Mouse (Mus musculus) spleen, adult 2 months (tissue): ENCODE measurements around the gene Uhrf2. TPM values are rescaled to one million over a fixed set of nuclear protein-coding genes. Genes with fewer than 3 reads are reported as not detected.

Source experiments
- DNase-seq, 2 experiments: peaks; one replicate each; pipeline versions ENCODE4 v3.0.0 to v3.0.0-alpha.2; 2012 to 2021; ENCODE audit warnings: low spot score in 2 of 2, low read depth in 1 of 2
- H3K27ac ChIP-seq: fragments of 200-500 bp; 2 replicates; pipeline ENCODE4 v1.5.1; 2012; ENCODE audit warnings: low read length, inconsistent platforms; ENCODE audit not compliant: insufficient read depth
- H3K27me3 ChIP-seq: fragments of 200-500 bp; 2 replicates; pipeline ENCODE4 v1.6.1; 2012; ENCODE audit warnings: mild to moderate bottlenecking, moderate library complexity, low read length, inconsistent platforms; ENCODE audit not compliant: control insufficient read depth, insufficient read depth
- H3K36me3 ChIP-seq: fragments of 200-500 bp; 2 replicates; pipeline ENCODE4 v1.6.1; 2012; ENCODE audit warnings: mild to moderate bottlenecking, low read length, inconsistent platforms; ENCODE audit not compliant: control insufficient read depth, insufficient read depth
- H3K4me1 ChIP-seq: fragments of 200-500 bp; 2 replicates; pipeline ENCODE4 v1.6.1; 2011; ENCODE audit warnings: inconsistent platforms; ENCODE audit not compliant: control insufficient read depth, insufficient read depth, insufficient read length
- H3K4me3 ChIP-seq: fragments of 200-500 bp; 2 replicates; pipeline ENCODE4 v1.5.1; 2011; ENCODE audit warnings: mild to moderate bottlenecking, inconsistent platforms; ENCODE audit not compliant: insufficient read depth, insufficient read length; ENCODE audit errors: extremely low read depth
- CTCF ChIP-seq: fragments of 200-500 bp; IDR thresholded peaks from 2 replicates; pipeline ENCODE4 v1.5.1; 2011; ENCODE audit warnings: mild to moderate bottlenecking, inconsistent platforms; ENCODE audit not compliant: insufficient read depth, insufficient read length, insufficient replicate concordance; ENCODE audit errors: extremely low read depth
- POLR2A ChIP-seq: fragments of 200-500 bp; IDR thresholded peaks from 2 replicates; pipeline ENCODE4 v1.6.1; 2011; ENCODE audit warnings: low read depth, low read length, inconsistent platforms
- WGBS: fragments of 180-500 bp; shearing (Covaris S2); methylation state at CpG from one replicate; pipeline ENCODE4 v1.1.7; 2018; 5-methylcytosine and 5-hydroxymethylcytosine counted together
- polyA plus RNA-seq: library from polyadenylated mRNA; depleted of rRNA; stranded (reverse); fragments of >200 nt; gene quantifications from 2 replicates; pipeline ENCODE4 v1.2.3, GENCODE M21; 2012

The Uhrf2 gene
- polyA plus RNA-seq, 1 experiment, result 26.2 TPM

DNA sequence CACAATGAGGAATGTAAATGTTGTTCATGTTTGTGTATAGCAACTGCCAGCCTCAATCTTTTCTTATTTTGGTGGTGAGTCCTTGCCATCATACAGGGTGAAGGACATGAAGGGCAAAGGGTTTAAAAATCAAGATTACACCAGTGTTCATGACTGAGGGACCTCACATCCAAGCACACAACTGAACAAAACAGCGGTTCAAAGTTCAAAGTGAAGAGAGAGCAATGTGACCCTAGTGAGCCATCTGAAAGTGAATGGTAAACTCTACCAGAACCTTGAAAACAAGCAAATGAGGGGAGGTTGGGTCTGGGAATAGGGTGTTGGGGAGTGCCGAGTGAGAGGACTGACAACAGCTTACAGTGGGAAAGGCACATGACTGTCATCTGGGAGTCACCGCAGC is 81.1 kb downstream of the Uhrf2 start:
- WGBS, result 97% methylated on average over 3 of the region's 3 CpGs
- no peaks in the 10 kb centered on the region for H3K4me1 ChIP-seq
- H3K27ac ChIP-seq, result no peak overlapping the region
- H3K4me3 ChIP-seq, result no peak overlapping the region
- DNase-seq, result no peak
- no peaks in the 10 kb centered on the region for H3K36me3 ChIP-seq
- H3K27me3 ChIP-seq, result no peaks in the 10 kb centered on the region
- TF ChIP-seq POLR2A (no peak), CTCF (no peak)

DNA sequence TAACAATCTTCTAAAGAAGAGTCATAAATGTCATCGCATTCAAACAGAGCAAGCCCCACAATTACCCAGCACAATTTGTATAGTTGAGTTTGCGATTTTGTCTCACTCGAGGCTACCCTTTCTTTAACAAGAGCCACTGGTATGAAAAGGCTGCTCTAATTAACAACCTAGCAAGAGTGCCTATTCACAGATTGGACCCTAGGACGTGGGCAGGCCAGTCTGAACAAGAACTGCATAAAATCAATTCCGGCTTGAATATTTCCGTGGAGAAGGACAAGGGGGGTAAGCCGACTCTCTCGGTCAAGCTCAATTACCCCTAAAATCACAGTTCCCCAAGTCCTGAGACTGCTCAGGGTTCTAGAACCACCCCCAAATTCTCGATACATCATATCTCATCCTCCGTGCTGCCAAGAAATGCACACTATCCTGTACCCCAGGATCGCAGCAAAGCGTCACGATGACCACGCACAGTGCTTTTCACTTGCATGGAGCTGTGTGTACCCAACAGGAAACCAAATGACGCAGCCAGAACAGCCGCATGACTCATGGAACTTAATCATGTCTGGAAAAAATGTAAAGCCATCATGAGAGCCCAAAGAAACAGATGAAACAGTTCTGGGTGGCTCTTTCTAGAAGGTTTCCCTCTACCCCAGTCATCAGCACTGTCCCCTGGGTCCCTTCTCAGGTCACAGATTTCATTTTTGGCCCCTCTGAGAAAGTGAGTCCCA is 82.8 kb downstream of the Uhrf2 start:
- Histone ChIP-seq H3K4me1 (no peaks in the 10 kb centered on the region), H3K4me3 (no peak overlapping the region), H3K36me3 (no peaks in the 10 kb centered on the region), H3K27me3 (no peaks in the 10 kb centered on the region), H3K27ac (no peak overlapping the region)
- 83% methylated on average over 16 of the region's 16 CpGs for WGBS
- DNase-seq, result no peak
- TF ChIP-seq CTCF (no peak), POLR2A (no peak)

DNA sequence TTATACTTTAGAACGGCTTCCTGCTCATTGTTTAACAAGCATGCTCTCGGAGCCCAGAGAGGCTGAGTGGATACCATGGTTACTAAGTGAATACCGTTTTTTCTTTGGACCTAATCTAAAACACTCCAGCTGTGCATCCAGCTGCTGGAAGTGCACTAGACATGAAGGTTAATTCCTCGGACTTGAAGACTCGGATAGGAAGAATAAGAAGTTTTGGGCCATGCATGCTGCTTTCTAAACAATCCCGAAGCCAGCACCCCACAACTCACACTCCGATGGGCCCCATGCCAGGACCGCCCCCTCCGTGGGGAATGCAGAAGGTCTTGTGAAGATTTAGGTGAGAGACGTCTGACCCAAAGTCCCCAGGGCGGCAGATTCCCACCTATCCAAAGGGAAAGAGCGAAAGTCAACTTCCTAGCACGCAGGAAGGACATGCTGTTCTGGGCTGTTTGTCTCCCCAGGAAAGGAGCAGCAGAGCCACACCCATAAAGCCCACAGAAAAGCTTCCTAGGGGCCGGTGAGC is 84.7 kb downstream of the Uhrf2 start:
- no peak for DNase-seq
- TF ChIP-seq POLR2A, result no peak
- TF ChIP-seq CTCF, result no peak
- H3K4me3 ChIP-seq, result no peak overlapping the region
- no peaks in the 10 kb centered on the region for H3K36me3 ChIP-seq
- H3K27ac ChIP-seq, result no peak overlapping the region
- H3K4me1 ChIP-seq, result no peaks in the 10 kb centered on the region
- WGBS, result 77% methylated on average over 14 of the region's 14 CpGs
- no peaks in the 10 kb centered on the region for H3K27me3 ChIP-seq

DNA sequence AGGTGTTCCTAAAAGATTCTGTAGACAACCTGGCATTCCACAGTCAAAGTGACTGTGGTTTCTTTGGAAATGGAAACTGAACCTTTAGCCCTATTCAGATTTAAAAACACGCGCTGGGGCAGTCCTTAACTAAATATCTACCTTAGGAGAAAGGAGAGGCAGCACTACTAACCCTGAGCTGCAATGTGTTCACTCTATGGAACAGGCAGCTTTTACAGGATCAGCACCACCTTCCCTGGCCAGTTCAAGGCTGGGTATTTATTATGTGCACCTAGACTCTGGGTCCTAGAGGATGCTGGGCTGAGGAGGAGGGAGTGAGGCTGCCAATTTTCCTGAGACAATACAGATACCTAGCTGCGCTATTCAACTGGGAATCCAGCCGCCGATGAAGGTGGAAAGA is 85.3 kb downstream of the Uhrf2 start:
- H3K4me1 ChIP-seq, result no peaks in the 10 kb centered on the region
- H3K4me3 ChIP-seq, result no peak overlapping the region
- H3K36me3 ChIP-seq, result no peaks in the 10 kb centered on the region
- DNase-seq, result no peak
- no peaks in the 10 kb centered on the region for H3K27me3 ChIP-seq
- WGBS, result 95% methylated on average over 5 of the region's 5 CpGs
- TF ChIP-seq CTCF (no peak), POLR2A (no peak)
- H3K27ac ChIP-seq, result no peak overlapping the region

DNA sequence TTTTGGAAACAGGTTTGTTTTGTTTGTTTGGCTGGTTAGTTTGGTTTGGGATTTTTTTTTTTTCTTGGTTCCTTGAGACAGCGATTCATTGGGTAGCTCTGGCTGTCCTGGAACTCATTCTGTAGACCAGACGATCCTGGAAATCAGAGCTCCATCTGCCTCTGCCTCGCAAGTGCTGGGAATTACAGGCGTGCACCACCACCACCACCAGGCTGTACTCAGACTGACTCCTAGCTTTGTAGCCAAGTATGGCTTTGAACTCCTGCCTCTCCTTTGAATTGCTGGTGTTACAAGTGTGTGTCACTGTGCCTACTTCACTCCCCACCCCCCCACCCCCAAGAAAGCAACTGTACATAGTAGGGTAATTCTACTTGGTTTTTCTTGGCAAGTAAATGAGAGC is 86.9 kb downstream of the Uhrf2 start:
- H3K27ac ChIP-seq, result no peak overlapping the region
- H3K4me1 ChIP-seq, result no peaks in the 10 kb centered on the region
- no peak for TF ChIP-seq CTCF
- TF ChIP-seq POLR2A, result no peak
- H3K27me3 ChIP-seq, result no peaks in the 10 kb centered on the region
- H3K4me3 ChIP-seq, result no peak overlapping the region
- WGBS, result 87% methylated on average over 4 of the region's 4 CpGs
- DNase-seq, result no peak
- H3K36me3 ChIP-seq, result no peaks in the 10 kb centered on the region

DNA sequence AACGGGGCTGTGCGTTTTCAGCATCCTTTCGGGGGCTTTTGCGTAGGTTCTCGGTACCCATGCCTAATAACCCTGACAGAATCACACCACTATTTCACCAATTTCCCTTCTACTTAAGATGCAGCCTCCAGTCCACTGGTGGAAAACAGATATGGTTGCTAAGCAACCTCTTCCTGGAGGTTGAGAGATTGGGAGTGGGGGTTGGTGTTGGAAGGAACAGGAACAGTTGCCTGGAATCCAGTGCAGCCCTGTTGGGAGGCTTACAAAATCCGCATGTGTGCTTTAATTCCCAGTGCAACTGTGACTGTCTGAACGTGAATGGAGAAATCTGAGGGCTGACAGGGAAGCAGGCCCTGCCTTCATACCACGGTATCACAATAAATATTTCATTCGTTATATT is 87.5 kb downstream of the Uhrf2 start:
- Histone ChIP-seq H3K36me3 (no peaks in the 10 kb centered on the region), H3K27ac (no peak overlapping the region), H3K27me3 (no peaks in the 10 kb centered on the region), H3K4me3 (no peak overlapping the region), H3K4me1 (no peaks in the 10 kb centered on the region)
- WGBS, result 79% methylated on average over 9 of the region's 9 CpGs
- DNase-seq, result no peak
- TF ChIP-seq CTCF (no peak), POLR2A (no peak)

DNA sequence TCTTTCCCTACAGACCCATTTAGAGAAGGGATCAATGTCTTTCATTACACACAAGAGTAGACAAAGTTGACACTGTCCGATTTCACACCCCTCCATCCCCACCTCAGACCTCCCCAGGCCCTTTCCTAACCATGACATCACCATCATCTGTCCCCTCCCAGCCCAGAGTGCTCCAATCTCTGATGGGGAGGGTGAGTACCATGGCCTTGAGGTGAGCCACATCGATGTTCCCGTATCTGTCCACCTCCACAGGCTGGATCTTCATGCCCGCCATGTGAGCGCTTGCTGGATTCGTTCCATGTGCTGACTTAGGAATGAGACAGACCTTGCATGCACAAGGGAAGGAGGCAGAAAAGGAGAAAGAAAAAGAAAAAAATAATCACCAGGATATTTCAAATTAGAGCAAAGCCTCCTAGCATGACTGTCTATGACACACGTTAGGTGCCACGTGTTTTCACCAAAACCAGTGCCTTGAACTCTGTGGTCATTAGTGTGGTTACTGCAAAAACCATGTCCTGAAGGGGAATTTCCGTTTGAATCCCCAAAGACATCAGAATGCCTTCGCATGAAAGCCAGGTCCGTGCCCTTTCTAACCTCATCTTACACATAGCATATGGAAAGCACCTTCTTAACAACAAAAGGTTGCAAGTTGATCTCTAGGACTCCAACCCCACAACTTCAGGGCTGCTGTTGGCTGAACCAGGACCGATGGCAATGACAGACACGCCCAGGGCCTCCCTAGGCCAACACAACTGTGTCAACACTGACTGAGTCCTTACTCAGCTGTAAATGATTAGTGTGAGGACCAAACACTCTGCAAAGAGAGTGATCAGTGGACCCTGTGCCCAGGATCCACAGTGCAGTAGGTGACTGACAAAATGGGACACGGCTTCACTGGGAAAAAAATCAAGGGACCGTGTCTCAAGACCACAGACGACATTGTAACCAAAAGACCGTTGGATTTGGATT is 88.3 kb downstream of the Uhrf2 start:
- DNase-seq, result no peak
- WGBS, result 83% methylated on average over 17 of the region's 17 CpGs
- Histone ChIP-seq H3K36me3 (no peaks in the 10 kb centered on the region), H3K27ac (no peak overlapping the region), H3K4me1 (no peaks in the 10 kb centered on the region), H3K4me3 (no peak overlapping the region), H3K27me3 (no peaks in the 10 kb centered on the region)
- TF ChIP-seq POLR2A (no peak), CTCF (no peak)
